Mouse (Mus musculus) gastrocnemius, adult 18-20 months (tissue): Measurements from ENCODE around the gene Rnf103. TPM values are rescaled to one million over a fixed set of nuclear protein-coding genes. Genes with fewer than 3 reads are reported as not detected.
A peak's percentile ranks its signal among the peaks of the same experiment; 100 is the strongest.
"Not testable (repeated sequence)": the region's sequence is repeated elsewhere in the genome, so short reads cannot be mapped to it uniquely, and the experiment has no call there.

Experiments used
- DNase-seq: peaks from one replicate; pipeline ENCODE4 v3.0.0; 2021; ENCODE audit warnings: low spot score
- long read RNA-seq, 2 experiments: library from polyadenylated mRNA; stranded (forward); transcript quantifications; one replicate each; pipeline ENCODE4 v2.0.0; 2021
- total RNA-seq, 2 experiments: library from RNA; stranded (reverse); gene quantifications; 2 replicates each; pipeline ENCODE4 v1.2.3; 2021

Gene Rnf103
- 10 to 100 TPM; 18.7 to 19.6 TPM for total RNA-seq
- long read RNA-seq, experiment 1, transcript Rnf103-201 (4 exons, 3,264 nt), result major isoform, 18 of 23 reads
- long read RNA-seq, experiment 1, partial matches to known transcripts, result 0 of 23 reads
- long read RNA-seq, experiment 1, other reads (novel, unspliced or antisense), result 5 of 23 reads
- long read RNA-seq, experiment 2, transcript Rnf103-201 (4 exons, 3,264 nt), result major isoform, 28 of 36 reads
- long read RNA-seq, experiment 2, partial matches to known transcripts, result 3 of 36 reads
- long read RNA-seq, experiment 2, other reads (novel, unspliced or antisense), result 4 of 36 reads

- DNase-seq, result peak; percentile 89
Observed at GRCm38 (mm10) chr6:71493675-71494340, at the start of gene Rnf103. Gene Rnf103 (plus strand): TSS chr6:71493894.

- DNase-seq, result no peak
Observed at GRCm38 (mm10) chr6:71444756-71445155, 48.9 kb upstream of the Rnf103 start.

- DNase-seq, result no peak
Observed at GRCm38 (mm10) chr6:71445560-71445959, 48.1 kb upstream of the Rnf103 start.

- DNase-seq, result no peak
Observed at GRCm38 (mm10) chr6:71452792-71453191, 40.9 kb upstream of the Rnf103 start.

- not testable (repeated sequence) for DNase-seq
Observed at GRCm38 (mm10) chr6:71453983-71454739, 39.5 kb upstream of the Rnf103 start.

GRCm38 (mm10) chr6:71457956-71458608 is 35.6 kb upstream of the Rnf103 start:
- no peak for DNase-seq

- no peak for DNase-seq
Observed at GRCm38 (mm10) chr6:71465146-71465545, 28.5 kb upstream of the Rnf103 start.

GRCm38 (mm10) chr6:71467766-71468165 is 25.9 kb upstream of the Rnf103 start:
- no peak for DNase-seq

GRCm38 (mm10) chr6:71469291-71469690 is 24.4 kb upstream of the Rnf103 start:
- no peak for DNase-seq

- no peak for DNase-seq
Observed at GRCm38 (mm10) chr6:71471830-71472520, 21.7 kb upstream of the Rnf103 start.

GRCm38 (mm10) chr6:71472786-71473185 is 20.9 kb upstream of the Rnf103 start:
- DNase-seq, result no peak

GRCm38 (mm10) chr6:71475604-71476003 is 18.1 kb upstream of the Rnf103 start:
- DNase-seq, result no peak

- DNase-seq, result no peak
Observed at GRCm38 (mm10) chr6:71476783-71477182, 16.9 kb upstream of the Rnf103 start.

GRCm38 (mm10) chr6:71478816-71479568 is 14.7 kb upstream of the Rnf103 start:
- not testable (repeated sequence) for DNase-seq

- not testable (repeated sequence) for DNase-seq
Observed at GRCm38 (mm10) chr6:71479588-71479987, 14.1 kb upstream of the Rnf103 start.

GRCm38 (mm10) chr6:71480136-71480535 is 13.6 kb upstream of the Rnf103 start:
- DNase-seq, result no peak

GRCm38 (mm10) chr6:71481136-71481535 is 12.6 kb upstream of the Rnf103 start:
- DNase-seq, result no peak

- DNase-seq, result no peak
Observed at GRCm38 (mm10) chr6:71485246-71485645, 8.4 kb upstream of the Rnf103 start.

- no peak for DNase-seq
Observed at GRCm38 (mm10) chr6:71486226-71486625, 7.5 kb upstream of the Rnf103 start.

GRCm38 (mm10) chr6:71486867-71487266 is 6.8 kb upstream of the Rnf103 start:
- DNase-seq, result no peak
